In genomic region chr5:104024193-104024592, GRCm38 (mm10) we compare ENCODE assay signal across 10 mouse cellular contexts. TPM values are rescaled to one million over a fixed set of nuclear protein-coding genes. Genes with fewer than 3 reads are reported as not detected.
"Had no signal": no experiment of that assay in that cellular context is flagged by ENCODE, and none has a peak within 500 bp of the region (broad histone marks: within the 10 kb centered on the region; RNA-seq: fewer than 3 reads in every experiment).

No protein-coding gene starts in this region.

RNA-seq across cellular contexts. Expression of gene Hsd17b13, which starts 47.0 kb away (rescaled TPM):
- polyA plus RNA-seq: midbrain, embryonic 10.5 days; midbrain, embryonic 13.5 days; neural tube, embryonic 12.5 days; neural tube, embryonic 14.5 days had no signal

RNA-seq across cellular contexts. Expression of gene Gm17660, which starts 53.2 kb away (rescaled TPM):
- polyA plus RNA-seq: liver, embryonic 13.5 days; liver, embryonic 16.5 days; lung, adult 2 months; lung, postnatal 0 days; midbrain, embryonic 10.5 days; midbrain, embryonic 13.5 days; neural tube, embryonic 12.5 days; stomach, embryonic 14.5 days; thymus, postnatal 0 days had no signal
